Mouse (Mus musculus) c-Kit-positive CD71-positive TER-119-positive erythroid progenitor cells, embryonic 14.5 days (primary cell): ENCODE data around the gene Isg20l2.

ENCODE experiments used
- DNase-seq: peaks from one replicate; pipeline ENCODE4 v3.0.0-alpha.2; 2013; ENCODE audit warnings: low spot score

Gene Isg20l2

GRCm38 (mm10) chr3:87948378-87949265, 18.5 kb downstream of the Isg20l2 start, which contains the start of gene Crabp2:
TSS of gene Crabp2 (plus strand) at chr3:87948666.
- no peak for DNase-seq

- no peak for DNase-seq
Observed at GRCm38 (mm10) chr3:87949266-87949954, 19.3 kb downstream of the Isg20l2 start.

- DNase-seq: no peak
Observed at GRCm38 (mm10) chr3:87949955-87950515, 19.9 kb downstream of the Isg20l2 start.

GRCm38 (mm10) chr3:87951946-87952345, 21.8 kb downstream of the Isg20l2 start:
- DNase-seq: no peak

- no peak for DNase-seq
Observed at GRCm38 (mm10) chr3:87952440-87952839, 22.3 kb downstream of the Isg20l2 start.

GRCm38 (mm10) chr3:87958056-87958455, 27.9 kb downstream of the Isg20l2 start:
- no peak for DNase-seq

- DNase-seq: no peak
Observed at GRCm38 (mm10) chr3:87958476-87958875, 28.4 kb downstream of the Isg20l2 start.

- no peak for DNase-seq
Observed at GRCm38 (mm10) chr3:87958967-87959366, 28.9 kb downstream of the Isg20l2 start.

GRCm38 (mm10) chr3:87959371-87959770, 29.3 kb downstream of the Isg20l2 start:
- no peak for DNase-seq

GRCm38 (mm10) chr3:87960191-87960585, 30.1 kb downstream of the Isg20l2 start:
- DNase-seq: no peak

- DNase-seq: peak; percentile 63
Observed at GRCm38 (mm10) chr3:87960586-87961191, 30.6 kb downstream of the Isg20l2 start.

- peak; percentile 51 for DNase-seq
Observed at GRCm38 (mm10) chr3:87970184-87970938, 40.2 kb downstream of the Isg20l2 start.

GRCm38 (mm10) chr3:87970939-87971488, 40.9 kb downstream of the Isg20l2 start, which contains the start of gene Nes:
TSS of gene Nes (plus strand) at chr3:87971078.
- DNase-seq: no peak

GRCm38 (mm10) chr3:87971489-87972202, 41.5 kb downstream of the Isg20l2 start:
- no peak for DNase-seq

GRCm38 (mm10) chr3:87972203-87972664, 42.1 kb downstream of the Isg20l2 start:
- no peak for DNase-seq

GRCm38 (mm10) chr3:87972776-87973175, 42.7 kb downstream of the Isg20l2 start:
- no peak for DNase-seq

- no peak for DNase-seq
Observed at GRCm38 (mm10) chr3:87973593-87974380, 43.7 kb downstream of the Isg20l2 start.

GRCm38 (mm10) chr3:87974381-87974987, 44.4 kb downstream of the Isg20l2 start:
- DNase-seq: no peak

GRCm38 (mm10) chr3:87979493-87979892, 49.4 kb downstream of the Isg20l2 start:
- no peak for DNase-seq
